Mouse (Mus musculus) heart, adult 18-20 months (tissue): ENCODE measurements around the gene Mark4. TPM values are rescaled to one million over a fixed set of nuclear protein-coding genes. Genes with fewer than 3 reads are reported as not detected.

Experiments
- DNase-seq, 2 experiments: peaks; one replicate each; pipeline ENCODE4 v3.0.0; 2021 to 2022; ENCODE audit warnings: mixed read lengths in 1 of 2
- total RNA-seq, 2 experiments: library from RNA; stranded (reverse); gene quantifications; 2 replicates each; pipeline ENCODE4 v1.2.3; 2021

The Mark4 gene
- total RNA-seq, 2 experiments from 2014 or later, result 21.3 to 22.1 TPM

GRCm38 (mm10) chr7:19437048-19437447 is 21.6 kb downstream of the Mark4 start:
- no peak for DNase-seq

- no peak for DNase-seq
These were observed 22.3 kb downstream of the Mark4 start for GRCm38 (mm10) chr7:19436276-19436675.

- DNase-seq, result no peak
These were observed 26.1 kb downstream of the Mark4 start for GRCm38 (mm10) chr7:19432475-19432874.

- DNase-seq, result no peak
These were observed 28.2 kb downstream of the Mark4 start for GRCm38 (mm10) chr7:19430402-19430801.

GRCm38 (mm10) chr7:19429726-19430125 is 28.9 kb downstream of the Mark4 start:
- no peak for DNase-seq

- DNase-seq, result no peak
These were observed 30.5 kb downstream of the Mark4 start for GRCm38 (mm10) chr7:19427999-19428650.

- no peak for DNase-seq
These were observed 31.7 kb downstream of the Mark4 start for GRCm38 (mm10) chr7:19426888-19427287.

- no peak for DNase-seq
These were observed 32.3 kb downstream of the Mark4 start for GRCm38 (mm10) chr7:19426349-19426748.

- no peak for DNase-seq
These were observed 34.6 kb downstream of the Mark4 start for GRCm38 (mm10) chr7:19424051-19424450.

GRCm38 (mm10) chr7:19423083-19423482 is 35.5 kb downstream of the Mark4 start:
- DNase-seq, result no peak

- DNase-seq, result peak; percentile 85 to 91
These were observed 37.6 kb downstream of the Mark4 start for GRCm38 (mm10) chr7:19420821-19421636.

GRCm38 (mm10) chr7:19420121-19420520 is 38.5 kb downstream of the Mark4 start:
- DNase-seq, result no peak

GRCm38 (mm10) chr7:19416590-19416989 is 42.0 kb downstream of the Mark4 start:
- no peak for DNase-seq

- DNase-seq, result peak; percentile 20 to 37
These were observed 45.1 kb downstream of the Mark4 start for GRCm38 (mm10) chr7:19413525-19413924.

GRCm38 (mm10) chr7:19411783-19412182 is 46.8 kb downstream of the Mark4 start:
- DNase-seq, result peak; percentile 31 to 43

GRCm38 (mm10) chr7:19410766-19411344 is 47.8 kb downstream of the Mark4 start:
- DNase-seq, result peak; percentile 77 to 89

- peak; percentile 32 to 46 for DNase-seq
These were observed 48.9 kb downstream of the Mark4 start for GRCm38 (mm10) chr7:19409753-19410152.

GRCm38 (mm10) chr7:19405417-19405816 is 53.2 kb downstream of the Mark4 start:
- DNase-seq, result peak; percentile 72 to 94

- no peak for DNase-seq
These were observed 54.1 kb downstream of the Mark4 start, which contains the start of gene Ckm for GRCm38 (mm10) chr7:19404476-19404875. Gene Ckm (plus strand): TSS chr7:19404776.

- peak; percentile 37 to 44 for DNase-seq
These were observed 54.8 kb downstream of the Mark4 start, which contains the start of gene Klc3 for GRCm38 (mm10) chr7:19403731-19404296. Gene Klc3 (minus strand): TSS chr7:19404104.

GRCm38 (mm10) chr7:19402535-19403112 is 56.0 kb downstream of the Mark4 start:
- DNase-seq, result no peak

GRCm38 (mm10) chr7:19400946-19401345 is 57.7 kb downstream of the Mark4 start:
- no peak for DNase-seq
